Mouse (Mus musculus): ENCODE data around the gene Adamtsl5. TPM values are rescaled to one million over a fixed set of nuclear protein-coding genes. Genes with fewer than 3 reads are reported as not detected.
A peak's percentile ranks its signal among the peaks of the same experiment; 100 is the strongest.

Gene Adamtsl5
- polyA plus RNA-seq, 1 experiment from 2014 or later = 1.8 TPM

GRCm38 (mm10) chr10:80342749-80343424 lies 5.3 kb downstream of the Adamtsl5 start:
- H3K4me3 ChIP-seq (ENCODE audit: low read depth, low read length) = peak overlapping the region; percentile 36
- peak overlapping the region; percentile 91; the same call in 1 of the 2 replicates for H3K27ac ChIP-seq (ENCODE audit: low read depth)
- under 1% methylated on average over 31 of the region's 33 CpGs for WGBS (ENCODE audit: insufficient replicate concordance)
- DNase-seq (peak; percentile 73), ATAC-seq (peak; percentile 42)
- TF ChIP-seq EP300 (IDR thresholded peaks at IDR 0.05; ENCODE audit: low read depth) = no peak
- TF ChIP-seq CTCF (IDR thresholded peaks at IDR 0.05; ENCODE audit: low read depth) = no peak
- H3K9ac ChIP-seq (replicated peaks) = 0 out of 2 replicates have a peak overlapping the region, but pooled peaks have one; percentile 19
- H3K4me1 ChIP-seq (ENCODE audit: insufficient read depth) = peaks cover 60% of the 10 kb centered on the region
- no peaks in the 10 kb centered on the region for H3K9me3 ChIP-seq (ENCODE audit: low read length)
- no peaks in the 10 kb centered on the region for H3K36me3 ChIP-seq (replicated peaks; ENCODE audit: insufficient read depth, low read length)
- H3K4me2 ChIP-seq (ENCODE audit: low read depth, low read length) = peak overlapping the region; percentile 76
- H3K27me3 ChIP-seq (ENCODE audit: insufficient read depth, low read length) = peaks cover 49% of the 10 kb centered on the region

- Histone ChIP-seq H3K27me3 (ENCODE audit: insufficient read depth, low read length) (peaks cover 43% of the 10 kb centered on the region), H3K9me3 (ENCODE audit: low read length) (no peaks in the 10 kb centered on the region), H3K27ac (ENCODE audit: low read depth) (no peak overlapping the region), H3K36me3 (replicated peaks; ENCODE audit: insufficient read depth, low read length) (no peaks in the 10 kb centered on the region), H3K4me2 (ENCODE audit: low read depth, low read length) (peak overlapping the region; percentile 76), H3K4me3 (ENCODE audit: low read depth, low read length) (peak overlapping the region; percentile 36; the same call in 1 of the 2 replicates), H3K9ac (replicated peaks) (no peak overlapping the region), H3K4me1 (ENCODE audit: insufficient read depth) (peaks cover 54% of the 10 kb centered on the region)
- 4% methylated on average over 26 of the region's 26 CpGs for WGBS (ENCODE audit: insufficient replicate concordance)
- ATAC-seq = no peak
- DNase-seq = no peak
- TF ChIP-seq EP300 (IDR thresholded peaks at IDR 0.05; ENCODE audit: low read depth) = no peak
- no peak for TF ChIP-seq CTCF (IDR thresholded peaks at IDR 0.05; ENCODE audit: low read depth)
Observed at GRCm38 (mm10) chr10:80342305-80342748, 5.9 kb downstream of the Adamtsl5 start.

GRCm38 (mm10) chr10:80341491-80342304 lies 6.5 kb downstream of the Adamtsl5 start:
- no peak for TF ChIP-seq CTCF (IDR thresholded peaks at IDR 0.05; ENCODE audit: low read depth)
- TF ChIP-seq EP300 (IDR thresholded peaks at IDR 0.05; ENCODE audit: low read depth) = no peak
- Histone ChIP-seq H3K27ac (ENCODE audit: low read depth) (no peak overlapping the region), H3K4me1 (ENCODE audit: insufficient read depth) (peaks cover 52% of the 10 kb centered on the region), H3K9ac (replicated peaks) (no peak overlapping the region), H3K36me3 (replicated peaks; ENCODE audit: insufficient read depth, low read length) (no peaks in the 10 kb centered on the region; the same call in 1 of the 2 replicates), H3K27me3 (ENCODE audit: insufficient read depth, low read length) (peaks cover 40% of the 10 kb centered on the region), H3K9me3 (ENCODE audit: low read length) (no peaks in the 10 kb centered on the region), H3K4me2 (ENCODE audit: low read depth, low read length) (peak overlapping the region; percentile 76), H3K4me3 (ENCODE audit: low read depth, low read length) (peak overlapping the region; percentile 36)
- ATAC-seq = no peak
- no peak for DNase-seq
- WGBS (ENCODE audit: insufficient replicate concordance) = 11% methylated on average over 43 of the region's 47 CpGs

GRCm38 (mm10) chr10:80341026-80341425 lies 7.2 kb downstream of the Adamtsl5 start:
- DNase-seq (no peak), ATAC-seq (no peak)
- Histone ChIP-seq H3K9ac (replicated peaks) (no peak overlapping the region), H3K9me3 (ENCODE audit: low read length) (no peaks in the 10 kb centered on the region), H3K4me3 (ENCODE audit: low read depth, low read length) (no peak overlapping the region), H3K36me3 (replicated peaks; ENCODE audit: insufficient read depth, low read length) (peaks cover under 1% of the 10 kb centered on the region; the same call in 1 of the 2 replicates), H3K27me3 (ENCODE audit: insufficient read depth, low read length) (peaks cover 40% of the 10 kb centered on the region), H3K4me1 (ENCODE audit: insufficient read depth) (peaks cover 52% of the 10 kb centered on the region), H3K27ac (ENCODE audit: low read depth) (no peak overlapping the region), H3K4me2 (ENCODE audit: low read depth, low read length) (no peak overlapping the region)
- TF ChIP-seq EP300 (IDR thresholded peaks at IDR 0.05; ENCODE audit: low read depth) = no peak
- TF ChIP-seq CTCF (IDR thresholded peaks at IDR 0.05; ENCODE audit: low read depth) = no peak
- 32% methylated on average over 21 of the region's 21 CpGs for WGBS (ENCODE audit: insufficient replicate concordance)

- H3K27ac ChIP-seq (ENCODE audit: low read depth) = no peak overlapping the region
- DNase-seq (peak; percentile 92), ATAC-seq (peak; percentile 33)
- no peak overlapping the region for H3K9ac ChIP-seq (replicated peaks)
- peaks cover 40% of the 10 kb centered on the region for H3K27me3 ChIP-seq (ENCODE audit: insufficient read depth, low read length)
- no peak overlapping the region for H3K4me3 ChIP-seq (ENCODE audit: low read depth, low read length)
- peak overlapping the region; percentile 44 for H3K4me2 ChIP-seq (ENCODE audit: low read depth, low read length)
- peaks cover 49% of the 10 kb centered on the region for H3K4me1 ChIP-seq (ENCODE audit: insufficient read depth)
- peaks cover 9% of the 10 kb centered on the region for H3K36me3 ChIP-seq (replicated peaks; ENCODE audit: insufficient read depth, low read length)
- WGBS (ENCODE audit: insufficient replicate concordance) = 20% methylated on average over 19 of the region's 19 CpGs
- no peaks in the 10 kb centered on the region for H3K9me3 ChIP-seq (ENCODE audit: low read length)
- TF ChIP-seq CTCF (IDR thresholded peaks at IDR 0.05; ENCODE audit: low read depth) = peak; percentile 98
- TF ChIP-seq EP300 (IDR thresholded peaks at IDR 0.05; ENCODE audit: low read depth) = 0 out of 2 replicates have a peak, but pooled peaks have one; percentile 5
Observed at GRCm38 (mm10) chr10:80339941-80340750, 8.1 kb downstream of the Adamtsl5 start.

Data from liver, postnatal 0 days (tissue).